Mouse (Mus musculus): ENCODE data around the gene Sesn1. TPM values are rescaled to one million over a fixed set of nuclear protein-coding genes. Genes with fewer than 3 reads are reported as not detected.

Sesn1 gene
- polyA plus RNA-seq, 1 experiment, result 20.8 TPM

DNA sequence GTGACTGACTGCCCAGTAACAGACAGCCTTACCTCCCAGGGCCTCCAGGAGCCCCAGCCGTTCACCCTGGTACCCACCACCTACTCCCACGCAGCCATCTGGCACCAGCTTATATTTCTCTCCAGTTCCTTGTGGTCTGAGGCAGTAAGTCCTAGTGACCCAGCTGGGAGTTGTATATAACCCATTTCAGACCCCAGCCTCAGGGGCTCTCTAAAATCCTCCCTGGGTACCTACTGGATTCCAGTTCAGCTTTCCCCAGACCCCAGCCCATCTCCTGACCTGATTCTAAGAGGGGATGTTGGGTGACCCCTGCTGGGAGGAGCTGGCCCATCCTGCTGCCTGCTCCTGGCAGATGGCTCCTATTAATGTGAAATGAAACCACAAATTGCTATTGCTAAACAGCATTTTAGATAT lies 50.5 kb downstream of the Sesn1 start:
- TF ChIP-seq POLR2A (IDR thresholded peaks at IDR 0.05; ENCODE audit: borderline replicate concordance, extremely low read depth, low read depth, low read length), result no peak
- no peak for TF ChIP-seq CTCF (IDR thresholded peaks at IDR 0.05; ENCODE audit: insufficient read depth, low read length)
- 81% methylated on average over 2 of the region's 2 CpGs for WGBS
- no peaks in the 10 kb centered on the region for H3K4me1 ChIP-seq (ENCODE audit: control insufficient read depth, insufficient read depth, low read length)

GRCm38 (mm10) chr10:41863053-41863452 lies 53.3 kb downstream of the Sesn1 start:
- DNase-seq, result no peak
- Histone ChIP-seq H3K4me1 (ENCODE audit: control insufficient read depth, insufficient read depth, low read length) (0 out of 2 replicates have a peak, but pooled peaks cover 2% of the 10 kb centered on the region), H3K4me3 (replicated peaks; ENCODE audit: extremely low read depth, low read depth, low read length) (no peak overlapping the region)
- 72% methylated on average over 2 of the region's 2 CpGs for WGBS
- TF ChIP-seq CTCF (IDR thresholded peaks at IDR 0.05; ENCODE audit: insufficient read depth, low read length) (no peak), POLR2A (IDR thresholded peaks at IDR 0.05; ENCODE audit: borderline replicate concordance, extremely low read depth, low read depth, low read length) (no peak)

More for the DNA sequence above, 50.5 kb downstream of the Sesn1 start:
- no peak for DNase-seq
- H3K4me3 ChIP-seq (replicated peaks; ENCODE audit: extremely low read depth, low read depth, low read length), result no peak overlapping the region

GRCm38 (mm10) chr10:41866069-41866837 lies 56.5 kb downstream of the Sesn1 start:
- no peak for TF ChIP-seq CTCF (IDR thresholded peaks at IDR 0.05; ENCODE audit: insufficient read depth, low read length)
- DNase-seq, result no peak
- no peak overlapping the region for H3K4me3 ChIP-seq (replicated peaks; ENCODE audit: extremely low read depth, low read depth, low read length)
- 30% methylated on average over 3 of the region's 3 CpGs for WGBS
- peaks cover 4% of the 10 kb centered on the region; the same call in 1 of the 2 replicates for H3K4me1 ChIP-seq (ENCODE audit: control insufficient read depth, insufficient read depth, low read length)

- TF ChIP-seq POLR2A (IDR thresholded peaks at IDR 0.05; ENCODE audit: borderline replicate concordance, extremely low read depth, low read depth, low read length) (no peak), CTCF (IDR thresholded peaks at IDR 0.05; ENCODE audit: insufficient read depth, low read length) (no peak)
- H3K4me3 ChIP-seq (replicated peaks; ENCODE audit: extremely low read depth, low read depth, low read length), result no peak overlapping the region
- H3K4me1 ChIP-seq (ENCODE audit: control insufficient read depth, insufficient read depth, low read length), result peaks cover 4% of the 10 kb centered on the region; the same call in 1 of the 2 replicates
- no peak for DNase-seq
These were observed 57.1 kb downstream of the Sesn1 start for GRCm38 (mm10) chr10:41866838-41867154.

- H3K4me3 ChIP-seq (replicated peaks; ENCODE audit: extremely low read depth, low read depth, low read length), result no peak overlapping the region
- TF ChIP-seq CTCF (IDR thresholded peaks at IDR 0.05; ENCODE audit: insufficient read depth, low read length) (no peak), POLR2A (IDR thresholded peaks at IDR 0.05; ENCODE audit: borderline replicate concordance, extremely low read depth, low read depth, low read length) (no peak)
- DNase-seq, result no peak
- 74% methylated on average over 5 of the region's 5 CpGs for WGBS
- peaks cover 4% of the 10 kb centered on the region; the same call in 1 of the 2 replicates for H3K4me1 ChIP-seq (ENCODE audit: control insufficient read depth, insufficient read depth, low read length)
These were observed 58.2 kb downstream of the Sesn1 start for GRCm38 (mm10) chr10:41867956-41868355.

DNA sequence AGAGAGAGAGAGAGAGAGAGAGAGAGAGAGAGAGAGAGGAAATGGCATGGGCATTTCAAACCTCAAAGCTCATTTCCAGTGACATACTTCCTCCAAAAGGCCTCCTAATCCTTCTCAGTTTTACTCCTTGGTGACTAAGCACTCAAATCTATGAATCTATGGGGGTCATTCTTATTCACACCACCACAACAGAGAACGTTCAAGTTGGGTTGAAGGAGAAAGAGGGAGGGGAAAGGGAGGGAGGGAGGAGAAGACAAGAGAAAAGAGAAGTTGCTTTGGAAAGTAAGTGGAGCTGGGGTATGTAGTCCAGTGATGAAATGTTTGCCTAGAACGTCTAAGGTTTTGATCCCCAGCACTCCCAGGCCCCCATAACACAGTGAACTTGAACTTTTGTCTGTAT lies 60.4 kb downstream of the Sesn1 start:
- no peak overlapping the region for H3K4me3 ChIP-seq (replicated peaks; ENCODE audit: extremely low read depth, low read depth, low read length)
- DNase-seq, result no peak
- peaks cover 4% of the 10 kb centered on the region; the same call in 1 of the 2 replicates for H3K4me1 ChIP-seq (ENCODE audit: control insufficient read depth, insufficient read depth, low read length)
- WGBS, result 28% methylated on average over 2 of the region's 2 CpGs
- TF ChIP-seq POLR2A (IDR thresholded peaks at IDR 0.05; ENCODE audit: borderline replicate concordance, extremely low read depth, low read depth, low read length) (no peak), CTCF (IDR thresholded peaks at IDR 0.05; ENCODE audit: insufficient read depth, low read length) (no peak)

- H3K4me1 ChIP-seq (ENCODE audit: control insufficient read depth, insufficient read depth, low read length), result peaks cover 2% of the 10 kb centered on the region; the same call in 1 of the 2 replicates
These were observed 61.8 kb downstream of the Sesn1 start for GRCm38 (mm10) chr10:41871564-41871963.

DNA sequence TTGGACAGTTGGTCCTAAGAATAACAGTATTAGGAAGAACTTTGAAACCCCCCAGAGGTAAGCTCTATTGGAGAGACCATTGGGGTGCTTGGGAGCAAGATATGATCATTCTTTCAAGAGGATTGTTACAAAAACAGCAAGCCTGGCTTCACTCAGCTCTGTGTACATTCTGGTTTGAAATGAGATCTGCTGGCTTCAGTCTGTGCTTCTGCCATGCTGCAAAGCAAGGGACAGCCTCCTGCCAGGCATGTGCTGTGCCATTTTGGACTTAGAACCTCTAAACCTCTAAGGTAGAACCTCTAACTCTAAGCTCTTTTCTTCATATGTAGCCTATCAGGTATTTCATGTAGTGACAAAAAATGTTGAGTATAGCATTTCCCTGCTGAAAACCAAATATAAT lies 65.9 kb downstream of the Sesn1 start:
- TF ChIP-seq CTCF (IDR thresholded peaks at IDR 0.05; ENCODE audit: insufficient read depth, low read length) (no peak), POLR2A (IDR thresholded peaks at IDR 0.05; ENCODE audit: borderline replicate concordance, extremely low read depth, low read depth, low read length) (no peak)
- Histone ChIP-seq H3K4me1 (ENCODE audit: control insufficient read depth, insufficient read depth, low read length) (no peaks in the 10 kb centered on the region), H3K4me3 (replicated peaks; ENCODE audit: extremely low read depth, low read depth, low read length) (no peak overlapping the region)
- no peak for DNase-seq

More at GRCm38 (mm10) chr10:41871564-41871963, 61.8 kb downstream of the Sesn1 start:
- 54% methylated on average over 2 of the region's 2 CpGs for WGBS
- no peak overlapping the region for H3K4me3 ChIP-seq (replicated peaks; ENCODE audit: extremely low read depth, low read depth, low read length)
- TF ChIP-seq POLR2A (IDR thresholded peaks at IDR 0.05; ENCODE audit: borderline replicate concordance, extremely low read depth, low read depth, low read length) (no peak), CTCF (IDR thresholded peaks at IDR 0.05; ENCODE audit: insufficient read depth, low read length) (no peak)
- no peak for DNase-seq

DNA sequence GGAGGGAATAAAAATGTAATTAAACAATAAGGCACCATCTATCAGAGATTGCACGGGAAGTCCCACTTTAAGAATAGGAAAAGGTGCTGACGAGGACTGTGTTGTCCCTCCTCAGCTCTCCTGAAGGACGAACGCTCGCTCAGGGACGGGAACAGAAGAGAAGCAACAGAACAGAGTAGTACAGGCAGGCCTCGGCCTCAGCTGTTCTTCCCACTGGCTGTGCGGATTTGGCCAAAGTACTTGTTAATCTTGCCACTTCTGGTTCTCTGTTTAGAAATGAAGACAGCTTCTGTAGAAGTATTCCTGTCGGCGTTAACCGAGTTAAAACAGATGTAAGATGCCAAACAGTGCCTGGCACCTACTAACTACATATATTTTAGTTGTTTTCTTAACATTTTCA lies 68.6 kb downstream of the Sesn1 start:
- 92% methylated on average over 11 of the region's 11 CpGs for WGBS
- no peak for TF ChIP-seq POLR2A (IDR thresholded peaks at IDR 0.05; ENCODE audit: borderline replicate concordance, extremely low read depth, low read depth, low read length)
- TF ChIP-seq CTCF (IDR thresholded peaks at IDR 0.05; ENCODE audit: insufficient read depth, low read length), result no peak
- Histone ChIP-seq H3K4me1 (ENCODE audit: control insufficient read depth, insufficient read depth, low read length) (peaks cover 2% of the 10 kb centered on the region; the same call in 1 of the 2 replicates), H3K4me3 (replicated peaks; ENCODE audit: extremely low read depth, low read depth, low read length) (no peak overlapping the region)
- no peak for DNase-seq

- Histone ChIP-seq H3K4me1 (ENCODE audit: control insufficient read depth, insufficient read depth, low read length) (peaks cover 4% of the 10 kb centered on the region; the same call in 1 of the 2 replicates), H3K4me3 (replicated peaks; ENCODE audit: extremely low read depth, low read depth, low read length) (no peak overlapping the region)
- TF ChIP-seq POLR2A (IDR thresholded peaks at IDR 0.05; ENCODE audit: borderline replicate concordance, extremely low read depth, low read depth, low read length) (no peak), CTCF (IDR thresholded peaks at IDR 0.05; ENCODE audit: insufficient read depth, low read length) (no peak)
- WGBS, result 62% methylated on average over 1 of the region's 1 CpGs
- no peak for DNase-seq
These were observed 69.9 kb downstream of the Sesn1 start for GRCm38 (mm10) chr10:41879675-41880074.

Measured in lung, adult 2 months (tissue).